Mouse (Mus musculus) liver, postnatal 0 days (tissue): ENCODE results near the gene Grid1.

ENCODE experiments used
- CTCF ChIP-seq: sonication (generic); IDR thresholded peaks from 2 replicates; pipeline ENCODE4 v1.5.1; 2016; ENCODE audit warnings: antibody characterized with exemption, low read depth
- EP300 ChIP-seq: IDR thresholded peaks from 2 replicates; pipeline ENCODE4 v1.6.1; 2016; ENCODE audit warnings: antibody characterized with exemption, low read depth, mild to moderate bottlenecking

DNA sequence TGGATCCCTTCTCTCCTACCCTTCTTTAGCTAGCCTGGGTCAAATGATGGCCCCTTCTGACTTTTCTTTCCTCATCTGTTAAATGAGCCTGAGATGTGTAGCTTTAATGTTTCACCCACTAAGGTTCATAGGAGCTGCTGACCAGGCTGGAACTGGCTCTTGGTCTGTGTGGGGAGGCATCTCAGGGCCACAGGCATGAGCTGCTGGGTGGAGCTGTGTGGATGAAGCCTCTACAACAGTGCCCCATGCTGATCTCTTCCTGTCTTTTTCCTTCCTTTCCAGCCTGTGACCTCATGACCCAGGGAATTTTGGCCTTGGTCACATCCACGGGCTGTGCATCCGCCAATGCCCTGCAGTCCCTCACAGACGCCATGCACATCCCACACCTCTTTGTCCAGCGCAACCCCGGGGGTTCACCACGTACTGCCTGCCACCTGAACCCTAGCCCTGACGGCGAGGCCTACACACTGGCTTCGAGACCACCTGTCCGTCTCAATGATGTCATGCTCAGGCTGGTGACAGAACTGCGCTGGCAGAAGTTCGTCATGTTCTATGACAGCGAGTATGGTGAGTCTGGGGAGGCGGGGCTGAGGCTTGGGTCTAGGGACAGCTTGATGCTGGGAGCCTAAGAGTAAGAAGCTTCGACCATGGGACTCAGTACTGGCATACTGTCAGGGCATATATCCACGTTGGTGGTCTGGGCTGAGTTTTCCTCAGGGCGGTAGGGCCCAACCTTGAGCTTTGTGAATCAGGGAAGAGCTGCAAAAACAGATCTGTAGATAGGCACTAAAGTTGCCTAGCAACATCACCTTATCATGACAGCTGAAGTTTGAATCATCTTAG is 125.8 kb downstream of the Grid1 start:
- no peak for TF ChIP-seq EP300
- no peak for TF ChIP-seq CTCF
